Mouse (Mus musculus): ENCODE data around the gene Gm11168.
"Not testable (repeated sequence)": the region's sequence is repeated elsewhere in the genome, so short reads cannot be mapped to it uniquely, and the experiment has no call there.

- TF ChIP-seq CTCF, EP300 (IDR thresholded peaks at IDR 0.05; ENCODE audit: low read depth): not testable (repeated sequence)
These were observed 35.0 kb downstream of the Gm11168 start for GRCm38 (mm10) chr9:3038161-3038560.

Measured in heart, postnatal 0 days (tissue).